Mouse (Mus musculus) CD4-positive, CD25-positive, alpha-beta regulatory T cell, adult 4 months (primary cell): ENCODE data around the gene Egln1. TPM values are rescaled to one million over a fixed set of nuclear protein-coding genes. Genes with fewer than 3 reads are reported as not detected.

Source experiments
- ATAC-seq: one replicate; pipeline ENCODE4 v1.8.0; 2017
- polyA plus RNA-seq, 2 experiments: library from polyadenylated mRNA; unstranded; fragments of 100-300 nt; shearing (Covaris generic); gene quantifications; one replicate each; pipeline ENCODE4 v1.2.1; 2017

The Egln1 gene
- polyA plus RNA-seq = 10 to 100 TPM; 11.0 to 13.7 TPM

- ATAC-seq = peak; percentile 78
Observed at GRCm38 (mm10) chr8:124949209-124950068, at the start of gene Egln1. TSS of gene Egln1 (minus strand) at chr8:124949324.

GRCm38 (mm10) chr8:124995776-124996175 is 46.7 kb upstream of the Egln1 start:
- no peak for ATAC-seq

- no peak for ATAC-seq
Observed at GRCm38 (mm10) chr8:124991668-124991926, 42.5 kb upstream of the Egln1 start.

GRCm38 (mm10) chr8:124990923-124991667 is 42.0 kb upstream of the Egln1 start:
- peak; percentile 34 for ATAC-seq

- ATAC-seq = no peak
Observed at GRCm38 (mm10) chr8:124980828-124981227, 31.7 kb upstream of the Egln1 start.

- ATAC-seq = no peak
Observed at GRCm38 (mm10) chr8:124980036-124980435, 30.9 kb upstream of the Egln1 start.

GRCm38 (mm10) chr8:124978026-124978425 is 28.9 kb upstream of the Egln1 start:
- ATAC-seq = no peak

- ATAC-seq = no peak
Observed at GRCm38 (mm10) chr8:124976211-124976610, 27.1 kb upstream of the Egln1 start.

- no peak for ATAC-seq
Observed at GRCm38 (mm10) chr8:124974254-124974653, 25.1 kb upstream of the Egln1 start.

- no peak for ATAC-seq
Observed at GRCm38 (mm10) chr8:124973221-124973620, 24.1 kb upstream of the Egln1 start.

GRCm38 (mm10) chr8:124970312-124970933 is 21.3 kb upstream of the Egln1 start:
- ATAC-seq = no peak

GRCm38 (mm10) chr8:124964966-124965365 is 15.8 kb upstream of the Egln1 start:
- no peak for ATAC-seq

GRCm38 (mm10) chr8:124963246-124963645 is 14.1 kb upstream of the Egln1 start:
- no peak for ATAC-seq

GRCm38 (mm10) chr8:124960226-124960880 is 11.2 kb upstream of the Egln1 start:
- no peak for ATAC-seq

GRCm38 (mm10) chr8:124959462-124960225 is 10.5 kb upstream of the Egln1 start:
- ATAC-seq = peak; percentile 85

- no peak for ATAC-seq
Observed at GRCm38 (mm10) chr8:124954572-124955082, 5.5 kb upstream of the Egln1 start.

GRCm38 (mm10) chr8:124953188-124953587 is 4.1 kb upstream of the Egln1 start:
- no peak for ATAC-seq

- ATAC-seq = no peak
Observed at GRCm38 (mm10) chr8:124950865-124951264, 1.7 kb upstream of the Egln1 start.

GRCm38 (mm10) chr8:124950069-124950456 is 939 bp upstream of the Egln1 start:
- no peak for ATAC-seq

GRCm38 (mm10) chr8:124948733-124949111 is 402 bp downstream of the Egln1 start:
- ATAC-seq = peak; percentile 10

GRCm38 (mm10) chr8:124947865-124948732 is 1.0 kb downstream of the Egln1 start:
- ATAC-seq = peak; percentile 29
